In the genomic region with DNA sequence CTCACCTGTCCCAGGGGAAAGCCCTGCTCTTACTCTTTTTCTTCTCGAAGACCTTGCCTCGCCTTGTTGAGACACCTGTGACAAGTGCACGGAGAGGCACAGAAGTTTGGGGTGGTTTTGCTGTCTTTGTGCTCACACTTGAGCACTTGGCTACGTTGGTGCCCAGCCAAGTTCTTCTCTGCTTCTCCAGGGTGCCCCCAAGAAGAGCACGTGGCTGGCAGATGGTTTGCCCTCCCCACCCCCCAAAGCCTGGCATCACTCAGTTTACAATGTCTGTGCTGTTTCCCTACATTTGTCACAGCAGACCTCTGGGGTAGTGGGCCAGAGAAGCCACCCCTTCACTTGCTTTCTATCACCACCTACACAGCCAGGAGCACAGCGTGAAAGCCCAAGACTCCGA, we compare ENCODE assay signal across 8 mouse cellular contexts. TPM values are rescaled to one million over a fixed set of nuclear protein-coding genes. Genes with fewer than 3 reads are reported as not detected.
DNase-seq lines count a peak whose midpoint lies in the region; ATAC-seq and TF ChIP-seq lines count a peak whose summit lies in the region.

No protein-coding gene starts in this region.

- H3K27ac ChIP-seq in cortical plate, adult 2 months (ENCODE audit: insufficient read depth, low read length): no peak overlapping the region
- H3K27ac ChIP-seq in forebrain, embryonic 16.5 days (ENCODE audit: low read length): no peak overlapping the region
- no peak overlapping the region for H3K27ac ChIP-seq in midbrain, embryonic 14.5 days (replicated peaks; ENCODE audit: low read depth, low read length)

- H3K4me2 ChIP-seq in forebrain, embryonic 16.5 days (ENCODE audit: low read length): peak overlapping the region; percentile 100
- peak overlapping the region; percentile 100 for H3K4me2 ChIP-seq in midbrain, embryonic 14.5 days (ENCODE audit: low read length)

- no peak for TF ChIP-seq POLR2A in cortical plate, adult 2 months (IDR thresholded peaks at IDR 0.05; ENCODE audit: extremely low read depth, insufficient read depth, low read length)

- 56% methylated on average over 7 of the region's 7 CpGs for WGBS in forebrain, embryonic 16.5 days
- 81% methylated on average over 7 of the region's 7 CpGs for WGBS in midbrain, embryonic 14.5 days

- no peaks in the 10 kb centered on the region for H3K9me3 ChIP-seq in forebrain, embryonic 16.5 days (ENCODE audit: control insufficient read depth, low read length)
- no peaks in the 10 kb centered on the region for H3K9me3 ChIP-seq in midbrain, embryonic 14.5 days (ENCODE audit: control insufficient read depth, low read length)

- H3K36me3 ChIP-seq in forebrain, embryonic 16.5 days (ENCODE audit: control insufficient read depth, insufficient read depth): no peaks in the 10 kb centered on the region
- no peaks in the 10 kb centered on the region for H3K36me3 ChIP-seq in midbrain, embryonic 14.5 days (ENCODE audit: control insufficient read depth, insufficient read depth, low read length)

- no peak for TF ChIP-seq CTCF in cortical plate, adult 2 months (IDR thresholded peaks at IDR 0.05; ENCODE audit: extremely low read depth, insufficient read depth, low read length)

- DNase-seq in layer of hippocampus, adult 11-12 months (ENCODE audit: low spot score): peak; percentile 56
- no peak for DNase-seq in layer of hippocampus, adult 9-10 months (ENCODE audit: low spot score)
- peak; percentile 8 for DNase-seq in midbrain, embryonic 14.5 days
- no peak for DNase-seq in T-cell, adult 2 months (ENCODE audit: low spot score)
- no peak for DNase-seq in gastrocnemius, postnatal 25 days

- peak overlapping the region; percentile 49 for H3K4me3 ChIP-seq in cortical plate, adult 2 months (ENCODE audit: insufficient read depth, low read length)
- H3K4me3 ChIP-seq in forebrain, embryonic 16.5 days (replicated peaks; ENCODE audit: low read length): no peak overlapping the region
- peak overlapping the region; percentile 62; the same call in 1 of the 2 replicates for H3K4me3 ChIP-seq in midbrain, embryonic 14.5 days (replicated peaks; ENCODE audit: low read depth, low read length)

- ATAC-seq in forebrain, embryonic 16.5 days: no peak
- no peak for ATAC-seq in midbrain, embryonic 14.5 days (ENCODE audit: low FRiP score, low TSS enrichment)
- ATAC-seq in monocyte, adult 5-6 weeks (replicated peaks; ENCODE audit: insufficient number of reproducible peaks, low FRiP score, low TSS enrichment, poor library complexity, severe bottlenecking): no peak

- H3K9ac ChIP-seq in forebrain, embryonic 16.5 days (replicated peaks; ENCODE audit: low read depth, low read length): no peak overlapping the region
- no peak overlapping the region; the same call in 1 of the 2 replicates for H3K9ac ChIP-seq in midbrain, embryonic 14.5 days (replicated peaks; ENCODE audit: low read length)

- H3K27me3 ChIP-seq in forebrain, embryonic 16.5 days (replicated peaks; ENCODE audit: control insufficient read depth, insufficient read depth, low read length): no peaks in the 10 kb centered on the region
- H3K27me3 ChIP-seq in midbrain, embryonic 14.5 days (ENCODE audit: control insufficient read depth, insufficient read depth, low read length): peaks cover 11% of the 10 kb centered on the region

- H3K4me1 ChIP-seq in cortical plate, adult 2 months (ENCODE audit: control insufficient read depth, insufficient read depth, low read length): peaks cover 6% of the 10 kb centered on the region
- H3K4me1 ChIP-seq in forebrain, embryonic 16.5 days (replicated peaks; ENCODE audit: control insufficient read depth, insufficient read depth, low read length): peaks cover 24% of the 10 kb centered on the region
- H3K4me1 ChIP-seq in midbrain, embryonic 14.5 days (ENCODE audit: control insufficient read depth, insufficient read depth, low read length): peaks cover 8% of the 10 kb centered on the region; the same call in 1 of the 2 replicates

RNA-seq across cellular contexts. Expression of a gene that starts 1.6 kb away (rescaled TPM):
- 3.9 and 4.2 TPM in 2 replicates for polyA plus RNA-seq in cortical plate, adult 2 months (2012; rRNA removed)
- polyA plus RNA-seq in forebrain, embryonic 16.5 days (2015; fragmentation: Nextera tagmentation; extraction: Ambion mirVana): 2.0 and 3.7 TPM in 2 replicates
- 2.6 and 2.8 TPM in 2 replicates for polyA plus RNA-seq in midbrain, embryonic 14.5 days (2014; fragmentation: Nextera tagmentation; extraction: Ambion mirVana)
- not detected in 3 replicates for total RNA-seq in monocyte, adult 5-6 weeks (2017)
- total RNA-seq in gastrocnemius, postnatal 25 days (2021): 1 to 10 TPM in 1 of 2 experiments, under 1 TPM in 1; 0.67 to 1.2 TPM

Comparison
In these comparisons a context has a peak if more than half of its experiments do, and no peak if none do; other contexts are left out.
1. DNase-seq: peak in layer of hippocampus, adult 11-12 months (single experiment) and midbrain, embryonic 14.5 days (single experiment); none in layer of hippocampus, adult 9-10 months (single experiment), T-cell, adult 2 months (single experiment) and gastrocnemius, postnatal 25 days (single experiment).